Mouse (Mus musculus): Measurements from ENCODE around the gene Myrf. TPM values are rescaled to one million over a fixed set of nuclear protein-coding genes. Genes with fewer than 3 reads are reported as not detected.
"Not testable (repeated sequence)": the region's sequence is repeated elsewhere in the genome, so short reads cannot be mapped to it uniquely, and the experiment has no call there.

Gene Myrf
- polyA plus RNA-seq, 1 experiment from 2014 or later, result 26.3 TPM

GRCm38 (mm10) chr19:10173116-10173718 is 67.3 kb downstream of the Myrf start:
- H3K27ac ChIP-seq (ENCODE audit: low read depth), result no peak overlapping the region
- WGBS, result 79% methylated on average over 5 of the region's 5 CpGs
- peak; percentile 45 for DNase-seq (ENCODE audit: low spot score)

GRCm38 (mm10) chr19:10171846-10172245 is 68.7 kb downstream of the Myrf start:
- ATAC-seq (replicated peaks; ENCODE audit: low FRiP score, low TSS enrichment, low read depth) (no peak), DNase-seq (ENCODE audit: low spot score) (no peak)
- no peak overlapping the region for H3K4me3 ChIP-seq (ENCODE audit: low read depth, low read length)
- no peak overlapping the region for H3K4me2 ChIP-seq (ENCODE audit: low read length)
- no peak overlapping the region for H3K9ac ChIP-seq (ENCODE audit: low read length)
- H3K36me3 ChIP-seq (ENCODE audit: control insufficient read depth, insufficient read depth, low read length), result no peaks in the 10 kb centered on the region
- no peak overlapping the region for H3K27ac ChIP-seq (ENCODE audit: low read depth)
- no peaks in the 10 kb centered on the region for H3K9me3 ChIP-seq (ENCODE audit: control insufficient read depth, low read length)
- no peaks in the 10 kb centered on the region for H3K27me3 ChIP-seq (replicated peaks; ENCODE audit: control insufficient read depth, insufficient read depth, low read length)
- H3K4me1 ChIP-seq (replicated peaks; ENCODE audit: control insufficient read depth, insufficient read depth, low read length), result no peaks in the 10 kb centered on the region

More at GRCm38 (mm10) chr19:10173116-10173718, 67.3 kb downstream of the Myrf start:
- Histone ChIP-seq H3K36me3 (ENCODE audit: control insufficient read depth, insufficient read depth, low read length) (no peaks in the 10 kb centered on the region), H3K4me1 (replicated peaks; ENCODE audit: control insufficient read depth, insufficient read depth, low read length) (no peaks in the 10 kb centered on the region), H3K4me2 (ENCODE audit: low read length) (no peak overlapping the region), H3K4me3 (ENCODE audit: low read depth, low read length) (no peak overlapping the region), H3K9me3 (ENCODE audit: control insufficient read depth, low read length) (no peaks in the 10 kb centered on the region), H3K9ac (ENCODE audit: low read length) (no peak overlapping the region), H3K27me3 (replicated peaks; ENCODE audit: control insufficient read depth, insufficient read depth, low read length) (no peaks in the 10 kb centered on the region)
- no peak for ATAC-seq (replicated peaks; ENCODE audit: low FRiP score, low TSS enrichment, low read depth)

- 81% methylated on average over 7 of the region's 7 CpGs for WGBS
- Histone ChIP-seq H3K36me3 (ENCODE audit: control insufficient read depth, insufficient read depth, low read length) (no peaks in the 10 kb centered on the region), H3K9me3 (ENCODE audit: control insufficient read depth, low read length) (no peaks in the 10 kb centered on the region), H3K9ac (ENCODE audit: low read length) (no peak overlapping the region), H3K27me3 (replicated peaks; ENCODE audit: control insufficient read depth, insufficient read depth, low read length) (no peaks in the 10 kb centered on the region), H3K27ac (ENCODE audit: low read depth) (no peak overlapping the region), H3K4me3 (ENCODE audit: low read depth, low read length) (no peak overlapping the region), H3K4me1 (replicated peaks; ENCODE audit: control insufficient read depth, insufficient read depth, low read length) (no peaks in the 10 kb centered on the region), H3K4me2 (ENCODE audit: low read length) (no peak overlapping the region)
- DNase-seq (ENCODE audit: low spot score) (no peak), ATAC-seq (replicated peaks; ENCODE audit: low FRiP score, low TSS enrichment, low read depth) (no peak)
These were observed 69.2 kb downstream of the Myrf start for GRCm38 (mm10) chr19:10171359-10171758.

- H3K4me1 ChIP-seq (replicated peaks; ENCODE audit: control insufficient read depth, insufficient read depth, low read length), result no peaks in the 10 kb centered on the region
- WGBS, result 48% methylated on average over 1 of the region's 1 CpGs
- H3K9ac ChIP-seq (ENCODE audit: low read length), result no peak overlapping the region
- H3K4me2 ChIP-seq (ENCODE audit: low read length), result no peak overlapping the region
- DNase-seq (ENCODE audit: low spot score) (peak; percentile 46), ATAC-seq (replicated peaks; ENCODE audit: low FRiP score, low TSS enrichment, low read depth) (no peak)
- H3K4me3 ChIP-seq (ENCODE audit: low read depth, low read length), result no peak overlapping the region
- no peaks in the 10 kb centered on the region for H3K36me3 ChIP-seq (ENCODE audit: control insufficient read depth, insufficient read depth, low read length)
- no peaks in the 10 kb centered on the region for H3K9me3 ChIP-seq (ENCODE audit: control insufficient read depth, low read length)
- H3K27ac ChIP-seq (ENCODE audit: low read depth), result no peak overlapping the region
- H3K27me3 ChIP-seq (replicated peaks; ENCODE audit: control insufficient read depth, insufficient read depth, low read length), result no peaks in the 10 kb centered on the region
These were observed 70.1 kb downstream of the Myrf start for GRCm38 (mm10) chr19:10170466-10170865.

- 83% methylated on average over 3 of the region's 3 CpGs for WGBS
- peak; percentile 38 for DNase-seq (ENCODE audit: low spot score)
- H3K36me3 ChIP-seq (ENCODE audit: control insufficient read depth, insufficient read depth, low read length); H3K4me2 ChIP-seq (ENCODE audit: low read length); H3K4me1 ChIP-seq (replicated peaks; ENCODE audit: control insufficient read depth, insufficient read depth, low read length); ATAC-seq (replicated peaks; ENCODE audit: low FRiP score, low TSS enrichment, low read depth); H3K9me3 ChIP-seq (ENCODE audit: control insufficient read depth, low read length); H3K27me3 ChIP-seq (replicated peaks; ENCODE audit: control insufficient read depth, insufficient read depth, low read length); H3K4me3 ChIP-seq (ENCODE audit: low read depth, low read length); H3K9ac ChIP-seq (ENCODE audit: low read length); H3K27ac ChIP-seq (ENCODE audit: low read depth): not testable (repeated sequence)
These were observed 70.7 kb downstream of the Myrf start for GRCm38 (mm10) chr19:10169692-10170330.

- no peak for DNase-seq (ENCODE audit: low spot score)
- no peak overlapping the region for H3K4me2 ChIP-seq (ENCODE audit: low read length)
- no peak overlapping the region for H3K9ac ChIP-seq (ENCODE audit: low read length)
- no peak overlapping the region for H3K27ac ChIP-seq (ENCODE audit: low read depth)
- no peaks in the 10 kb centered on the region for H3K27me3 ChIP-seq (replicated peaks; ENCODE audit: control insufficient read depth, insufficient read depth, low read length)
- no peaks in the 10 kb centered on the region for H3K4me1 ChIP-seq (replicated peaks; ENCODE audit: control insufficient read depth, insufficient read depth, low read length)
- H3K4me3 ChIP-seq (ENCODE audit: low read depth, low read length), result no peak overlapping the region
- no peak for ATAC-seq (replicated peaks; ENCODE audit: low FRiP score, low TSS enrichment, low read depth)
- no peaks in the 10 kb centered on the region for H3K36me3 ChIP-seq (ENCODE audit: control insufficient read depth, insufficient read depth, low read length)
- H3K9me3 ChIP-seq (ENCODE audit: control insufficient read depth, low read length), result no peaks in the 10 kb centered on the region
These were observed 71.4 kb downstream of the Myrf start for GRCm38 (mm10) chr19:10169179-10169578.

DNA sequence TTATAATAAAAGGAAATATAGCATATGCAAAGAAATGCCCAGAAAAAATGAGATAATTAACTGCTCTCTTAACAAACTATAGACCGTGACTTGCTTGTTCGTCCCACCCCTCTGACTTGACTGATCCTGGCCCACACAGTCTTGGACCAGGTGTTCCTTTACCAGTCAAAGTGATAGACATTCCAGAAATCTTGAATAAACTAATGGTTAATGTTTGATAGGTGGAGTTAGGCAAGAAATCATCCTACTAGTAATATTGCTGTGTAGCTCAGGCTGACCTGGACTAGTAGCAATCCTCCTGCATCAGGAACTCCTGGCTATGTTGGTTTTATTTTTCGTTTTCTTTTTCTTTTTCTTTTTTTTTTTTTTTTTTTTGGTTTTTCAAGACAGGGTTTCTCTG is 72.1 kb downstream of the Myrf start:
- ATAC-seq (replicated peaks; ENCODE audit: low FRiP score, low TSS enrichment, low read depth) (no peak), DNase-seq (ENCODE audit: low spot score) (peak; percentile 41)
- Histone ChIP-seq H3K27ac (ENCODE audit: low read depth) (no peak overlapping the region), H3K4me2 (ENCODE audit: low read length) (no peak overlapping the region), H3K4me3 (ENCODE audit: low read depth, low read length) (no peak overlapping the region), H3K36me3 (ENCODE audit: control insufficient read depth, insufficient read depth, low read length) (no peaks in the 10 kb centered on the region), H3K9me3 (ENCODE audit: control insufficient read depth, low read length) (no peaks in the 10 kb centered on the region), H3K27me3 (replicated peaks; ENCODE audit: control insufficient read depth, insufficient read depth, low read length) (no peaks in the 10 kb centered on the region), H3K4me1 (replicated peaks; ENCODE audit: control insufficient read depth, insufficient read depth, low read length) (no peaks in the 10 kb centered on the region), H3K9ac (ENCODE audit: low read length) (no peak overlapping the region)
- 79% methylated on average over 3 of the region's 3 CpGs for WGBS

- Histone ChIP-seq H3K4me2 (ENCODE audit: low read length) (no peak overlapping the region), H3K9ac (ENCODE audit: low read length) (no peak overlapping the region), H3K4me3 (ENCODE audit: low read depth, low read length) (no peak overlapping the region), H3K36me3 (ENCODE audit: control insufficient read depth, insufficient read depth, low read length) (no peaks in the 10 kb centered on the region), H3K4me1 (replicated peaks; ENCODE audit: control insufficient read depth, insufficient read depth, low read length) (no peaks in the 10 kb centered on the region), H3K9me3 (ENCODE audit: control insufficient read depth, low read length) (no peaks in the 10 kb centered on the region), H3K27ac (ENCODE audit: low read depth) (no peak overlapping the region), H3K27me3 (replicated peaks; ENCODE audit: control insufficient read depth, insufficient read depth, low read length) (no peaks in the 10 kb centered on the region)
- DNase-seq (ENCODE audit: low spot score) (peak; percentile 24), ATAC-seq (replicated peaks; ENCODE audit: low FRiP score, low TSS enrichment, low read depth) (no peak)
- whole genome bisulfite sequencing, result 92% methylated on average over 1 of the region's 1 CpGs
These were observed 72.6 kb downstream of the Myrf start for GRCm38 (mm10) chr19:10167951-10168350.

- H3K4me3 ChIP-seq (ENCODE audit: low read depth, low read length), result no peak overlapping the region
- no peaks in the 10 kb centered on the region for H3K9me3 ChIP-seq (ENCODE audit: control insufficient read depth, low read length)
- 70% methylated on average over 4 of the region's 4 CpGs for WGBS
- H3K27ac ChIP-seq (ENCODE audit: low read depth), result no peak overlapping the region
- H3K4me1 ChIP-seq (replicated peaks; ENCODE audit: control insufficient read depth, insufficient read depth, low read length), result no peaks in the 10 kb centered on the region
- no peaks in the 10 kb centered on the region for H3K27me3 ChIP-seq (replicated peaks; ENCODE audit: control insufficient read depth, insufficient read depth, low read length)
- H3K9ac ChIP-seq (ENCODE audit: low read length), result no peak overlapping the region
- ATAC-seq (replicated peaks; ENCODE audit: low FRiP score, low TSS enrichment, low read depth) (no peak), DNase-seq (ENCODE audit: low spot score) (peak; percentile 25)
- H3K4me2 ChIP-seq (ENCODE audit: low read length), result no peak overlapping the region
- H3K36me3 ChIP-seq (ENCODE audit: control insufficient read depth, insufficient read depth, low read length), result no peaks in the 10 kb centered on the region
These were observed 73.4 kb downstream of the Myrf start for GRCm38 (mm10) chr19:10167112-10167511.

Data from intestine, embryonic 14.5 days (tissue).